ENCODE assay signal across 13 mouse cellular contexts in genomic region chr17:81500686-81501407, GRCm38 (mm10). TPM values are rescaled to one million over a fixed set of nuclear protein-coding genes. Genes with fewer than 3 reads are reported as not detected.
DNase-seq lines count a peak whose midpoint lies in the region; ATAC-seq and TF ChIP-seq lines count a peak whose summit lies in the region.
"Had no signal": no experiment of that assay in that cellular context is flagged by ENCODE, and none has a peak within 500 bp of the region (broad histone marks: within the 10 kb centered on the region; RNA-seq: fewer than 3 reads in every experiment).

No protein-coding gene starts in this region.

- H3K9me3 ChIP-seq in hindbrain, embryonic 10.5 days: no peaks in the 10 kb centered on the region
- H3K9me3 ChIP-seq in hindbrain, embryonic 16.5 days (ENCODE audit: control insufficient read depth, low read length): no peaks in the 10 kb centered on the region
- no peaks in the 10 kb centered on the region for H3K9me3 ChIP-seq in hindbrain, embryonic 11.5 days (ENCODE audit: control insufficient read depth, low read length)
- H3K9me3 ChIP-seq in stomach, postnatal 0 days (ENCODE audit: control insufficient read depth, low read length): no peaks in the 10 kb centered on the region

- no peak for ATAC-seq in hindbrain, embryonic 16.5 days
- peak; percentile 57 for ATAC-seq in hindbrain, embryonic 11.5 days (ENCODE audit: low FRiP score)
- ATAC-seq in stomach, postnatal 0 days (ENCODE audit: low FRiP score, low TSS enrichment): peak; percentile 85

- peaks cover 6% of the 10 kb centered on the region; the same call in 1 of the 2 replicates for H3K27me3 ChIP-seq in hindbrain, embryonic 10.5 days (ENCODE audit: insufficient read depth, poor library complexity, severe bottlenecking)
- no peaks in the 10 kb centered on the region for H3K27me3 ChIP-seq in hindbrain, embryonic 16.5 days (replicated peaks; ENCODE audit: control insufficient read depth, insufficient read depth, low read length)
- H3K27me3 ChIP-seq in hindbrain, embryonic 11.5 days (ENCODE audit: control insufficient read depth, insufficient read depth, low read length): no peaks in the 10 kb centered on the region
- H3K27me3 ChIP-seq in stomach, postnatal 0 days (ENCODE audit: control insufficient read depth, insufficient read depth, low read length): no peaks in the 10 kb centered on the region

- whole genome bisulfite sequencing in hindbrain, embryonic 10.5 days: 64% methylated on average over 5 of the region's 5 CpGs
- WGBS in hindbrain, embryonic 16.5 days: 47% methylated on average over 5 of the region's 5 CpGs
- 54% methylated on average over 5 of the region's 5 CpGs for WGBS in hindbrain, embryonic 11.5 days
- 50% methylated on average over 5 of the region's 5 CpGs for WGBS in stomach, postnatal 0 days

- H3K9ac ChIP-seq in hindbrain, embryonic 16.5 days (ENCODE audit: low read depth, low read length): no peak overlapping the region
- H3K9ac ChIP-seq in hindbrain, embryonic 11.5 days (ENCODE audit: low read depth, low read length): no peak overlapping the region
- H3K9ac ChIP-seq in stomach, postnatal 0 days (ENCODE audit: low read length): no peak overlapping the region

- peaks cover 13% of the 10 kb centered on the region for H3K4me1 ChIP-seq in hindbrain, embryonic 10.5 days (replicated peaks)
- peaks cover 2% of the 10 kb centered on the region; the same call in 1 of the 2 replicates for H3K4me1 ChIP-seq in hindbrain, embryonic 16.5 days (ENCODE audit: control insufficient read depth, insufficient read depth, low read depth, low read length)
- no peaks in the 10 kb centered on the region for H3K4me1 ChIP-seq in hindbrain, embryonic 11.5 days (replicated peaks; ENCODE audit: control insufficient read depth, insufficient read depth, low read length)
- no peaks in the 10 kb centered on the region; the same call in 1 of the 2 replicates for H3K4me1 ChIP-seq in stomach, postnatal 0 days (replicated peaks; ENCODE audit: control insufficient read depth, insufficient read depth)

- no peaks in the 10 kb centered on the region for H3K36me3 ChIP-seq in hindbrain, embryonic 10.5 days
- H3K36me3 ChIP-seq in hindbrain, embryonic 16.5 days (ENCODE audit: control insufficient read depth, insufficient read depth, low read length): no peaks in the 10 kb centered on the region
- H3K36me3 ChIP-seq in hindbrain, embryonic 11.5 days (ENCODE audit: control insufficient read depth, insufficient read depth, low read length): no peaks in the 10 kb centered on the region
- H3K36me3 ChIP-seq in stomach, postnatal 0 days (ENCODE audit: control insufficient read depth, insufficient read depth, low read length): no peaks in the 10 kb centered on the region

- H3K4me3 ChIP-seq in hindbrain, embryonic 10.5 days: no peak overlapping the region
- H3K4me3 ChIP-seq in hindbrain, embryonic 16.5 days (ENCODE audit: low read length): no peak overlapping the region
- H3K4me3 ChIP-seq in hindbrain, embryonic 11.5 days (ENCODE audit: low read depth, low read length): no peak overlapping the region
- no peak overlapping the region for H3K4me3 ChIP-seq in stomach, postnatal 0 days (ENCODE audit: low read depth, low read length)
- H3K4me3 ChIP-seq: erythroblast, embryonic 14.5 days; heart, adult 2 months; myocyte had no signal

- TF ChIP-seq EP300 in stomach, postnatal 0 days (optimal IDR thresholded peaks at IDR 0.05): peak; percentile 19

- DNase-seq in hindbrain, embryonic 10.5 days (ENCODE audit: low spot score): peak; percentile 22
- no peak for DNase-seq in hindbrain, embryonic 11.5 days (ENCODE audit: low spot score)
- peak; percentile 39 for DNase-seq in lung, postnatal 14 days
- DNase-seq in stomach, postnatal 0 days (ENCODE audit: low spot score): peak; percentile 42
- no peak for DNase-seq in left cerebral cortex, adult 18-20 months (ENCODE audit: low spot score in 2 of 2)
- no peak for DNase-seq in layer of hippocampus, postnatal 10 days (ENCODE audit: low spot score in 2 of 2)
- DNase-seq: cerebellum, adult 11 months; heart, adult 2 months; liver; right cerebral cortex, adult 18-20 months had no signal

- no peak overlapping the region for H3K4me2 ChIP-seq in hindbrain, embryonic 16.5 days (ENCODE audit: low read length)
- no peak overlapping the region for H3K4me2 ChIP-seq in hindbrain, embryonic 11.5 days (replicated peaks; ENCODE audit: low read depth, low read length)
- H3K4me2 ChIP-seq in stomach, postnatal 0 days (replicated peaks; ENCODE audit: low read depth): no peak overlapping the region

- H3K27ac ChIP-seq in hindbrain, embryonic 10.5 days: no peak overlapping the region
- H3K27ac ChIP-seq in hindbrain, embryonic 16.5 days (ENCODE audit: low read depth, low read length): no peak overlapping the region
- H3K27ac ChIP-seq in hindbrain, embryonic 11.5 days (ENCODE audit: low read depth, low read length): no peak overlapping the region
- peak overlapping the region; percentile 75; the same call in 1 of the 2 replicates for H3K27ac ChIP-seq in stomach, postnatal 0 days (replicated peaks)
- H3K27ac ChIP-seq: heart, adult 2 months had no signal

- TF ChIP-seq CTCF in stomach, postnatal 0 days (IDR thresholded peaks at IDR 0.05; ENCODE audit: low read depth): no peak

RNA-seq across cellular contexts. Expression of gene Gm11096, which starts 59.3 kb away (rescaled TPM):
- not detected in 2 replicates for polyA plus RNA-seq in hindbrain, embryonic 10.5 days (2016; fragmentation: Nextera tagmentation; extraction: Ambion mirVana)
- not detected in 2 replicates for polyA plus RNA-seq in hindbrain, embryonic 16.5 days (2015; fragmentation: Nextera tagmentation; extraction: Ambion mirVana)
- not detected in 2 replicates for polyA plus RNA-seq in hindbrain, embryonic 11.5 days (2014; fragmentation: Nextera tagmentation; extraction: Ambion mirVana)
- not detected in 2 replicates for polyA plus RNA-seq in stomach, postnatal 0 days (2015; fragmentation: Nextera tagmentation; extraction: Ambion mirVana)
- not detected for total RNA-seq in left cerebral cortex, adult 18-20 months (2021)
- total RNA-seq in layer of hippocampus, postnatal 10 days (2021): not detected
- total RNA-seq: heart, adult 2 months had no signal
- polyA plus RNA-seq: erythroblast, embryonic 14.5 days; heart, adult 2 months; myocyte had no signal

Comparison
In these comparisons a context has a peak if more than half of its experiments do, and no peak if none do; other contexts are left out.
1. DNase-seq: peak in hindbrain, embryonic 10.5 days (single experiment), lung, postnatal 14 days (single experiment) and stomach, postnatal 0 days (single experiment); none in hindbrain, embryonic 11.5 days (single experiment), left cerebral cortex, adult 18-20 months (0 of 2) and layer of hippocampus, postnatal 10 days (0 of 2).